Mouse (Mus musculus) CD4-positive naive resting alpha-beta T cell, adult 76 days (primary cell): Measurements from ENCODE around the gene Agfg1. TPM values are rescaled to one million over a fixed set of nuclear protein-coding genes. Genes with fewer than 3 reads are reported as not detected.

Source experiments
- total RNA-seq: library from RNA; stranded (reverse); gene quantifications from one replicate; pipeline ENCODE4 v1.2.4, GENCODE M21; 2023

The Agfg1 gene
- 84.8 TPM for total RNA-seq

DNA sequence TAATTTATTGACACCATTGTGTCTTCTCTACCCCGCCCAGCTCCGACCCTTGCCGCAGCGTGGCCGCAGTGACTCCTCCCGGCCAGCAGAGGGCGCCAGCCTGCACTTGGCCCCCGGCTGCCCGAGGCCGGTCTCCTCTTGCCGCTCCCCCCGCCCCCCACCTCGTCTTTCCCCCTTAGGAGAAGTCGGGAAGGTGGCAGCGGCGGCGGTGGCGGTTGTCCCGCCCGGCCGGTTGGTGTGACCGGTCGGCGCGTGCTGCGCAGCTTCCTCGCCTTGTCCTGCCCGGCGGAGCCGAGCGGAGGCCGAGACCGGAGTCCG lies at the start of gene Agfg1:
Agfg1 (plus strand) TSS at position 188 of the 318 bp plus-strand sequence.

DNA sequence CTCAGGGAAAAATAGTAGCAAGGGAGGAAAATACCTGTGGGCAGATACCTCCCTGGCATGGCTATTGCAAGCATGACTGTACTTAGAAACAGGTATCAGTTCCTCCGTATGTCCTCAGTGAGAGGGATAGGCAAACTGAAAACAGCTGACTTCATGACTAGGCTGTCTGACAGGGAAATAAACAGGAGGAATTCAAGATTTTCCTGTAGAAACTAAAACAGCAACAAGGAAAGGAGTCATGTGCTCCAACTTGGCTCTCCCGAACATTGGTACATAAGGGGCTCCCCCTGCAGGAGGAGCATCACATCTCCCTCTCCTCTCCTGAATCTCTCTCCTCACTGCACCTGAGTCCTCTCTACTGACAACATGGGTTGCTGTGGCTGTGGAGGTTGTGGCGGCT lies 73.7 kb downstream of the Agfg1 start, which contains the start of gene A030005L19Rik:
A030005L19Rik (plus strand) TSS at position 301 of the 400 bp plus-strand sequence.

DNA sequence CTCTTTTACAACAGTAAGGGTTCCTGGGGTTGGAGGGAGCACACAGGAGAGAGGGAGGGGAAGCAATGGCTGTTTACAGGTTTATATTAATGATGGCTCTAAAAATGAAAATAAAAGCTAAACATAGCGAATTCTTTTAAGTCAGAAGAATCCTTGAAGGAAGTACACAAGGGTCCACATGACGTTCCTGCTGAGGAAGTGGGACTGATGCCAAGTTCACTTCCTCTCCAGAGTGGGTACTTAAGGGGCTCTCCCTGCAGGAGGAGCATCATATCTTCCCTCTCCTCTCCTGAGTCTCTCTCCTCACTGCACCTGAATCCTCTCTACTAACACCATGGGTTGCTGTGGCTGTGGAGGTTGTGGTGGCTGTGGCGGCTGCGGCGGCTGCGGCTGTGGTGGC lies 85.4 kb downstream of the Agfg1 start, which contains the start of gene A030014E15Rik:
A030014E15Rik (plus strand) TSS at position 268 of the 400 bp plus-strand sequence.

DNA sequence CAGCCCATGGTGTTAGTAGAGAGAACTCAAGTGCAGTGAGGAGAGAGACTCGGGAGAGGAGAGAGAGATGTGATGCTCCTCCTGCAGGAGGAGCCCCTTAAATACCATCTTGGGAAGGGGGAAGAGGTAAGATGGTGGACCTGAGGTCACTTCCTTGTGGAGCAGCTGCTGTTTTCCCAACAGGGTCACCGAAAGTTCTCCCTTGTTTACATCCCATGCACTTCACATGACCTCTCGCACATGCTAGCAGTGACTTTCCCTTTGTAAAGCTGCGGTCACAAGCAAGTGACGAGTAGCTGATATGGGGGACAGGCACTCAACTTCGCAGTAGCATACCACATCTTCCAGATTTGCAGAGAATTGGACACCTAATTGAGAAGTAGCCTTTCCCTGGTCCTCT lies 92.0 kb downstream of the Agfg1 start, which contains the start of gene Gm6217:
Gm6217 (minus strand) TSS at position 74 of the 400 bp plus-strand sequence.

DNA sequence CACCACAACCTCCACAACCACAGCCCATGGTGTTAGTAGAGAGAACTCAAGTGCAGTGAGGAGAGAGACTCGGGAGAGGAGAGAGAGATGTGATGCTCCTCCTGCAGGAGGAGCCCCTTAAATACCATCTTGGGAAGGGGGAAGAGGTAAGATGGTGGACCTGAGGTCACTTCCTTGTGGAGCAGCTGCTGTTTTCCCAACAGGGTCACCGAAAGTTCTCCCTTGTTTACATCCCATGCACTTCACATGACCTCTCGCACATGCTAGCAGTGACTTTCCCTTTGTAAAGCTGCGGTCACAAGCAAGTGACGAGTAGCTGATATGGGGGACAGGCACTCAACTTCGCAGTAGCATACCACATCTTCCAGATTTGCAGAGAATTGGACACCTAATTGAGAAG lies 104.0 kb downstream of the Agfg1 start, which contains the start of gene A030003K21Rik:
A030003K21Rik (minus strand) TSS at position 94 of the 400 bp plus-strand sequence.

Other genes starting within 250 kb of the Agfg1 start
- gene Mff, start 114.6 kb upstream of the Agfg1 start, total RNA-seq: 111 TPM
- gene Tm4sf20, start 71.0 kb upstream of the Agfg1 start, total RNA-seq: not detected
- not detected for gene Gm47791, start 68.2 kb upstream of the Agfg1 start, total RNA-seq
- gene A030005L19Rik, start 73.8 kb downstream of the Agfg1 start, total RNA-seq: 3.5 TPM
- not detected for gene A030014E15Rik, start 85.4 kb downstream of the Agfg1 start, total RNA-seq
- gene Gm6217, start 91.9 kb downstream of the Agfg1 start, total RNA-seq: not detected
- gene A030003K21Rik, start 103.9 kb downstream of the Agfg1 start, total RNA-seq: not detected
- gene Gm7544, start 116.5 kb downstream of the Agfg1 start, total RNA-seq: not detected
- not detected for gene Gm47955, start 120.8 kb downstream of the Agfg1 start, total RNA-seq
- gene Gm47959, start 161.1 kb downstream of the Agfg1 start, total RNA-seq: not detected
- not detected for gene Slc19a3, start 199.0 kb downstream of the Agfg1 start, total RNA-seq
- gene Krtap28-10, start 203.0 kb downstream of the Agfg1 start, total RNA-seq: not detected
- not detected for gene Gm47969, start 205.4 kb downstream of the Agfg1 start, total RNA-seq
- gene A030005K14Rik, start 219.9 kb downstream of the Agfg1 start, total RNA-seq: not detected
- gene Krtap28-13, start 221.4 kb downstream of the Agfg1 start, total RNA-seq: not detected